Mouse (Mus musculus): ENCODE results near the gene Hadha. TPM values are rescaled to one million over a fixed set of nuclear protein-coding genes. Genes with fewer than 3 reads are reported as not detected.

Gene Hadha
- polyA plus RNA-seq, 1 experiment from 2014 or later = 97.4 TPM

DNA sequence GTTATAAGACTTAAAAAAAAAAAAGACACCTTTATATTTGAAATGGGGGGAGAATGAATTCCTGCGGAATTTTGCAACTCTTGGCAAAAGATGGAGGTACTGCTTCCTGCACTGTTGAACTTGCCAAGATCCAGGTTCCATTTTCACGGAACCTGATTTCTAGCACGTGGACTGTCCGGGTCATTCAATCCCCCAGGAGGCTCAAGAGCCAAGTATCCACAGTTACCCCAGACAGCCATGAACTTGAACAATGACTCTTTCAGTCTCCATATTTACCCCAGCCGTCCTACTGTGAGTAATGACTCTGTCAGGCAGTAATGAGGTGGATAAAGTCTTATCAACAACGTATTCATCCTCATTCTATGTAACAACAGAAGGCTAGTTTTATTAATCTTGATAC is 8.4 kb downstream of the Hadha start:
- DNase-seq (ENCODE audit: low spot score) (no peak), ATAC-seq (replicated peaks; ENCODE audit: low FRiP score) (no peak)
- H3K27ac ChIP-seq (ENCODE audit: low read depth, low read length) = no peak overlapping the region
- no peak overlapping the region for H3K4me2 ChIP-seq (ENCODE audit: low read depth, low read length, severe bottlenecking)
- no peaks in the 10 kb centered on the region for H3K27me3 ChIP-seq (ENCODE audit: control insufficient read depth, insufficient read depth, low read length)
- no peaks in the 10 kb centered on the region; the same call in 1 of the 2 replicates for H3K4me1 ChIP-seq (replicated peaks; ENCODE audit: control insufficient read depth, insufficient read depth, low read length)
- no peak overlapping the region for H3K4me3 ChIP-seq (ENCODE audit: low read depth, low read length)
- no peak overlapping the region for H3K9ac ChIP-seq (ENCODE audit: low read length)
- peaks cover 4% of the 10 kb centered on the region; the same call in 1 of the 2 replicates for H3K36me3 ChIP-seq (ENCODE audit: control insufficient read depth, insufficient read depth, low read length)
- H3K9me3 ChIP-seq (ENCODE audit: control insufficient read depth, low read length) = no peaks in the 10 kb centered on the region
- WGBS = 91% methylated on average over 6 of the region's 6 CpGs

DNA sequence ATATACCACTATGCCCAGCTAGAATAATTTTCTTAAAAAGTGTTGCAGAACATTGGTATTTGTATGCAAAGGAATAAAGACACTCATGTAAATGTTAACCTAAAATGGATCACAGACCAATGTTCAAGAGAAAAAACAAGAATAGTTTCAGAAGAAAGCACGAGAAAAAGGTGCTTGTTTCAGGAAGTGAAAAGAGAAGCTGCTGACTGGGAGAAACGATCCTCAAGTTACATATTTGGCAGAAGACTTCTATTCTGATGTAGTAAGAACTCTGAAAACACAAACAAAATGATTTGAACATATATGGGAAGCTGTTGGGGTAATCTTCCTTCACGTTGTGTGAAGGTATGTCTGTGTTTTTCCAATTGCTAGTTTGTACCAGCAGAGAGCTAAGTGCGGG is 16.8 kb downstream of the Hadha start:
- 90% methylated on average over 4 of the region's 4 CpGs for WGBS
- Histone ChIP-seq H3K4me3 (ENCODE audit: low read depth, low read length) (no peak overlapping the region), H3K4me2 (ENCODE audit: low read depth, low read length, severe bottlenecking) (no peak overlapping the region), H3K36me3 (ENCODE audit: control insufficient read depth, insufficient read depth, low read length) (no peaks in the 10 kb centered on the region; the same call in 1 of the 2 replicates), H3K27me3 (ENCODE audit: control insufficient read depth, insufficient read depth, low read length) (no peaks in the 10 kb centered on the region), H3K9ac (ENCODE audit: low read length) (no peak overlapping the region), H3K27ac (ENCODE audit: low read depth, low read length) (no peak overlapping the region), H3K4me1 (replicated peaks; ENCODE audit: control insufficient read depth, insufficient read depth, low read length) (no peaks in the 10 kb centered on the region), H3K9me3 (ENCODE audit: control insufficient read depth, low read length) (no peaks in the 10 kb centered on the region)
- no peak for DNase-seq (ENCODE audit: low spot score)
- ATAC-seq (replicated peaks; ENCODE audit: low FRiP score) = no peak

DNA sequence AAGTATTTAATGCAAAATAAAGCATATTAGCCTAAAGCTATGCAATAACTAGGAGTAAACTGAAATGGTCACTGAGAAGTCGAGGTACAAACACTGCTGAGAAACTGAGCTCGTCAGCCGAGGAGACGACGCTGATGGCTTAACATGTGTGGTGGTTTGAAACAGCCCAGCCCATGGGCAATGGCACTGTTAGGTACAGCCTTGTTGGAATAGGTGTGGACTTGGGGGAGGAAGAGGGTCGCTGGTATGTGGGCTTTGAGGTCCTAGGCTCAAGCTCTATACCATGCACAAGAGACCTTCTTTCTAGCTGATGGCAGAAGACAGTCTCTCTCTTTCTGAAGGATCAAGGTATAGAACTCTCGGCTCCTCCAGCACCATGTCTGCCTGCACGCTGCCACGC is 17.7 kb downstream of the Hadha start:
- H3K4me2 ChIP-seq (ENCODE audit: low read depth, low read length, severe bottlenecking) = no peak overlapping the region
- H3K4me3 ChIP-seq (ENCODE audit: low read depth, low read length) = no peak overlapping the region
- no peaks in the 10 kb centered on the region for H3K9me3 ChIP-seq (ENCODE audit: control insufficient read depth, low read length)
- DNase-seq (ENCODE audit: low spot score) (no peak), ATAC-seq (replicated peaks; ENCODE audit: low FRiP score) (no peak)
- H3K27me3 ChIP-seq (ENCODE audit: control insufficient read depth, insufficient read depth, low read length) = no peaks in the 10 kb centered on the region
- 94% methylated on average over 9 of the region's 9 CpGs for WGBS
- H3K9ac ChIP-seq (ENCODE audit: low read length) = no peak overlapping the region
- no peak overlapping the region for H3K27ac ChIP-seq (ENCODE audit: low read depth, low read length)
- H3K4me1 ChIP-seq (replicated peaks; ENCODE audit: control insufficient read depth, insufficient read depth, low read length) = no peaks in the 10 kb centered on the region
- no peaks in the 10 kb centered on the region; the same call in 1 of the 2 replicates for H3K36me3 ChIP-seq (ENCODE audit: control insufficient read depth, insufficient read depth, low read length)

DNA sequence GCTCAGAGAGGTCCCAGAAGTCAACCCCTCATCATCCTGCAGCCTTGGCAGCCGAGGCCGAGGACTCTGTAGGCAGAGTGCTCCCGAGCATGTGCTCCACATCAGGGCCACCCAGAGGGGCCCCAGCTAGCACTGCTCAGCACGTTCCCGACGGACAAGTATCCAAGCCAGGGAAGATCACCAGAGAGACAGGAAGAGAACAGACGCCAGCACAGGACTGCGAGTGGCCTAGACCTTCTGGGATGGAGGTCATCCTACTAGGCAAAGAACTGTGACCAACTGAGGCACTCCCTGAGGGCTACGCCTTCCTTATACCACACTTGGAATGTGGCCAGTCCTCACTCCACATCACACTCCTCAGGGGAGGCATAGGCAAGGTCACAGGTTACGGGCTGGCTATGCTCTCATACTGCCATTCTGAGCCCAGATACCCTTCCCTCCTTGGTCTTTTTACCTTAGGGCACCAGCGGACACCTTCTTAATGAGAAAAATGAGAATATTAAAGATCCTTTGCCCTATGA is 19.2 kb downstream of the Hadha start:
- H3K27ac ChIP-seq (ENCODE audit: low read depth, low read length) = no peak overlapping the region
- no peaks in the 10 kb centered on the region for H3K9me3 ChIP-seq (ENCODE audit: control insufficient read depth, low read length)
- ATAC-seq (replicated peaks; ENCODE audit: low FRiP score) (no peak), DNase-seq (ENCODE audit: low spot score) (no peak)
- no peaks in the 10 kb centered on the region; the same call in 1 of the 2 replicates for H3K36me3 ChIP-seq (ENCODE audit: control insufficient read depth, insufficient read depth, low read length)
- WGBS = 92% methylated on average over 11 of the region's 11 CpGs
- no peaks in the 10 kb centered on the region for H3K4me1 ChIP-seq (replicated peaks; ENCODE audit: control insufficient read depth, insufficient read depth, low read length)
- no peak overlapping the region for H3K4me3 ChIP-seq (ENCODE audit: low read depth, low read length)
- no peaks in the 10 kb centered on the region for H3K27me3 ChIP-seq (ENCODE audit: control insufficient read depth, insufficient read depth, low read length)
- no peak overlapping the region for H3K4me2 ChIP-seq (ENCODE audit: low read depth, low read length, severe bottlenecking)
- no peak overlapping the region for H3K9ac ChIP-seq (ENCODE audit: low read length)

DNA sequence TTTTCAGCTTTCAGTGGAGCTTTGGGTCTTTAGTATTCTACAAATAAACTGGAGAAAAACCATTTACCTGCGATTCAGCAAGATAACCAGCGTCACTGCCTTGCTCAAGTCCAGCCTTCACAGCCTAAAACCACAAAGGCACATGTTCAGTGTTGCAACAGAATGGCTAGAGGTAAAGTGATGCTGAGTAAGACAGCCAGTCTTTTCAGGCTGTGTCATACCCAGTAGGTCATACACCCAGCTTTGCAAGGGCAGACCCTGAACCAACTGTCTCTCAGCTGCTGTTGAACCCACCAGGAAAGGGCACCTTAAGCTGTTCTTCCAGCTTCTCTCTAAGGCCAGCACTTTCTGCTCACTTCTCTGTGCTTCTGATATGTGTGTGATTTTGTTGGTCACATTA is 22.8 kb downstream of the Hadha start:
- no peaks in the 10 kb centered on the region for H3K27me3 ChIP-seq (ENCODE audit: control insufficient read depth, insufficient read depth, low read length)
- no peak overlapping the region for H3K9ac ChIP-seq (ENCODE audit: low read length)
- DNase-seq (ENCODE audit: low spot score) = no peak
- 91% methylated on average over 2 of the region's 2 CpGs for WGBS
- no peaks in the 10 kb centered on the region for H3K4me1 ChIP-seq (replicated peaks; ENCODE audit: control insufficient read depth, insufficient read depth, low read length)
- H3K4me3 ChIP-seq (ENCODE audit: low read depth, low read length) = no peak overlapping the region
- no peaks in the 10 kb centered on the region; the same call in 1 of the 2 replicates for H3K36me3 ChIP-seq (ENCODE audit: control insufficient read depth, insufficient read depth, low read length)
- no peak overlapping the region for H3K27ac ChIP-seq (ENCODE audit: low read depth, low read length)
- no peak overlapping the region for H3K4me2 ChIP-seq (ENCODE audit: low read depth, low read length, severe bottlenecking)
- ATAC-seq (replicated peaks; ENCODE audit: low FRiP score) = no peak
- no peaks in the 10 kb centered on the region for H3K9me3 ChIP-seq (ENCODE audit: control insufficient read depth, low read length)

DNA sequence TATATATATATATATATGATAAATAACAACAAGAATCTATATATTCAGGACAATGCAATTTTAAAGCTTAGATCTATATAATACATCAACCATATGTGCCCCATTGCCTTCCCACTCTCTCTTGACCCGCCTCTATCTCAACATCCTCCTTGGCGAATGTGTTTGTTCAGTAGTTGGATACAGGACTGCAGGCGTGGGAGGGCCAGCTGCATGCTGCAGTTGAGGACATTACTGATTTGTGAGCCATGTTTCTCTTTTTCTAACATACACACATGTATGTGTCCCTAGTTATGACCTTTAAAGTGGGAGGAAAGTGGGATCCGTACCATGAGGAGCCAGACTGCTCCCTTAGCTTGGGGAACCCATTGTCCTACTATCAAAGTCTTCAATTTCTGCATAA is 23.7 kb downstream of the Hadha start:
- no peaks in the 10 kb centered on the region for H3K4me1 ChIP-seq (replicated peaks; ENCODE audit: control insufficient read depth, insufficient read depth, low read length)
- no peak overlapping the region for H3K4me2 ChIP-seq (ENCODE audit: low read depth, low read length, severe bottlenecking)
- ATAC-seq (replicated peaks; ENCODE audit: low FRiP score) (no peak), DNase-seq (ENCODE audit: low spot score) (no peak)
- no peak overlapping the region for H3K4me3 ChIP-seq (ENCODE audit: low read depth, low read length)
- H3K27ac ChIP-seq (ENCODE audit: low read depth, low read length) = no peak overlapping the region
- no peaks in the 10 kb centered on the region for H3K27me3 ChIP-seq (ENCODE audit: control insufficient read depth, insufficient read depth, low read length)
- no peak overlapping the region for H3K9ac ChIP-seq (ENCODE audit: low read length)
- WGBS = 90% methylated on average over 4 of the region's 4 CpGs
- H3K36me3 ChIP-seq (ENCODE audit: control insufficient read depth, insufficient read depth, low read length) = no peaks in the 10 kb centered on the region; the same call in 1 of the 2 replicates
- no peaks in the 10 kb centered on the region for H3K9me3 ChIP-seq (ENCODE audit: control insufficient read depth, low read length)

DNA sequence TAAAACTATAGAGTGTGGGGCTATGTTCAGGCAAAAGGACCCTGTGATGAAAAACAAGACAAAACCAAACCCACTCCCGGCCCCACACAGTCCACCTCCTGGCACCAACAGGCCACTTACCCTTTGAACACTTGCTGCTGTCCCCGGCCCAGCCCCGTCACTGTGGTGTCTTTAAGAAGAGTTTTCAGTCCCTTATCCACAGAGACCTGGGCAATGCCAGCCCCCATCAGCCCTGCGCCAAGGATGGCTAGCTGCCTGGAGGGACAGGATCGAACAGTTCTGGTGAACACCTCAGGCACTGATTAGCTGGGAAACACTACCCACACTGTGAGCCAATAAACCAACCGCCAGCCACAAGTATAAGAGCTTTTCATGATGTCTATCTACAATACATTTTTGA is 26.3 kb downstream of the Hadha start:
- H3K9ac ChIP-seq (ENCODE audit: low read length) = no peak overlapping the region
- no peak overlapping the region for H3K4me2 ChIP-seq (ENCODE audit: low read depth, low read length, severe bottlenecking)
- no peaks in the 10 kb centered on the region for H3K4me1 ChIP-seq (replicated peaks; ENCODE audit: control insufficient read depth, insufficient read depth, low read length)
- peaks cover 3% of the 10 kb centered on the region; the same call in 1 of the 2 replicates for H3K36me3 ChIP-seq (ENCODE audit: control insufficient read depth, insufficient read depth, low read length)
- no peak for DNase-seq (ENCODE audit: low spot score)
- no peak for ATAC-seq (replicated peaks; ENCODE audit: low FRiP score)
- no peaks in the 10 kb centered on the region for H3K9me3 ChIP-seq (ENCODE audit: control insufficient read depth, low read length)
- H3K27ac ChIP-seq (ENCODE audit: low read depth, low read length) = no peak overlapping the region
- WGBS = 94% methylated on average over 6 of the region's 6 CpGs
- no peak overlapping the region for H3K4me3 ChIP-seq (ENCODE audit: low read depth, low read length)
- H3K27me3 ChIP-seq (ENCODE audit: control insufficient read depth, insufficient read depth, low read length) = no peaks in the 10 kb centered on the region

DNA sequence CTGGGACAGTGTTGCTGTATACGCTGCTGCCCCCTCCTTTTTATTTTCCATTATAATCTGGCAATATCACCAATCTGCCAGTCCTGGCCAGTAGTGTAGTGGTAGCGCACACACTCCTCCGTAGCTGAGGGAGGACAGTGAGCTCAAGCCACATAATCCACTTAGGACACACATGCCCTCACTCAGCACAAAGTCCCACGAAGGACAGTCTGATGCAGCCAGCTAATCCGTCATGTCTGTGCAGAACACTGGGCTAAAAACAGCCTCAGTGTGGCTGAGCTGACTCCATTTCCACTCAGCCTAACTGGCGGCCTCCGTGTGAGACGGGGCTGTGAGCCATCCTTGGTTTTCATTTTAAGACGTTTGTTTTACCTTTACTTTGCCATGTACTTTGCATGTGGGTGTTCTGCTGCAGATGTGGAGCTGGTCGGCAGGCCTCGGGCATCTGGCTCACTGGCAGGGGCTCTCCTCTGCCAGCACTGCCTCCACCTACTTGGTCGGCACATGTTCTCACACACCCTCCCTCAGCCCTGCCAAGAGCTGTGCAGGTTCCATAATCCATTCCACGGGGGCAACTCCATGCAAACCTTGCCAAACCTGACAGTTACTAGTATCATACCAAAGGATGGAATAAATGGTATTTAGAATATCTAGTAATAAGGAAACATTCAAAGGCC is 26.9 kb downstream of the Hadha start:
- DNase-seq (ENCODE audit: low spot score) (no peak), ATAC-seq (replicated peaks; ENCODE audit: low FRiP score) (no peak)
- Histone ChIP-seq H3K9ac (ENCODE audit: low read length) (no peak overlapping the region), H3K9me3 (ENCODE audit: control insufficient read depth, low read length) (no peaks in the 10 kb centered on the region), H3K27me3 (ENCODE audit: control insufficient read depth, insufficient read depth, low read length) (no peaks in the 10 kb centered on the region), H3K27ac (ENCODE audit: low read depth, low read length) (no peak overlapping the region), H3K4me3 (ENCODE audit: low read depth, low read length) (no peak overlapping the region), H3K4me1 (replicated peaks; ENCODE audit: control insufficient read depth, insufficient read depth, low read length) (no peaks in the 10 kb centered on the region), H3K4me2 (ENCODE audit: low read depth, low read length, severe bottlenecking) (no peak overlapping the region), H3K36me3 (ENCODE audit: control insufficient read depth, insufficient read depth, low read length) (peaks cover 7% of the 10 kb centered on the region; the same call in 1 of the 2 replicates)
- 90% methylated on average over 13 of the region's 13 CpGs for WGBS

DNA sequence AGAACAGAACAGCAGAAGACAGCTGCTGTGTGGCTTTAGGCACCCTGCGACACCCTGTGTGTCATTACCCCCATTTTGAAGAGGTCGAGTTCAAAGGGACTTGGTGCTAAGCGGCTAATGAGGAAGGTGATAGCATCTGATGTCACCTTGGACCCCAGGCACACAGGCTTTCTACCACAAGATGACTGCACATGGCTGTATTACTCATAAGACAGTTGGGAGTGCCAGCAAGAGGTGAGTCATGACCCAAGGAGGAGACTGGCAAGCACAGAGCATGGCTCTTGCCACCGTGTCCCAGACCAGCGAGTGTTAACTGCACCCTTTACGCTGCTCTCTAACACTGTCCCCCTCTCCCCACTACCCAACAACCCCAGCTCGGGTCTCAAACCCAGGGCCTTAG is 28.2 kb downstream of the Hadha start:
- Histone ChIP-seq H3K9me3 (ENCODE audit: control insufficient read depth, low read length) (no peaks in the 10 kb centered on the region), H3K27me3 (ENCODE audit: control insufficient read depth, insufficient read depth, low read length) (no peaks in the 10 kb centered on the region), H3K4me2 (ENCODE audit: low read depth, low read length, severe bottlenecking) (no peak overlapping the region), H3K4me3 (ENCODE audit: low read depth, low read length) (no peak overlapping the region), H3K4me1 (replicated peaks; ENCODE audit: control insufficient read depth, insufficient read depth, low read length) (no peaks in the 10 kb centered on the region), H3K9ac (ENCODE audit: low read length) (no peak overlapping the region), H3K27ac (ENCODE audit: low read depth, low read length) (no peak overlapping the region), H3K36me3 (ENCODE audit: control insufficient read depth, insufficient read depth, low read length) (peaks cover 8% of the 10 kb centered on the region; the same call in 1 of the 2 replicates)
- no peak for ATAC-seq (replicated peaks; ENCODE audit: low FRiP score)
- 91% methylated on average over 7 of the region's 7 CpGs for WGBS
- DNase-seq (ENCODE audit: low spot score) = no peak
